Mouse (Mus musculus): Measurements from ENCODE around the gene Stk25. TPM values are rescaled to one million over a fixed set of nuclear protein-coding genes. Genes with fewer than 3 reads are reported as not detected.
A peak's percentile ranks its signal among the peaks of the same experiment; 100 is the strongest.

The Stk25 gene
- polyA plus RNA-seq, 1 experiment from 2014 or later: 164 TPM

DNA sequence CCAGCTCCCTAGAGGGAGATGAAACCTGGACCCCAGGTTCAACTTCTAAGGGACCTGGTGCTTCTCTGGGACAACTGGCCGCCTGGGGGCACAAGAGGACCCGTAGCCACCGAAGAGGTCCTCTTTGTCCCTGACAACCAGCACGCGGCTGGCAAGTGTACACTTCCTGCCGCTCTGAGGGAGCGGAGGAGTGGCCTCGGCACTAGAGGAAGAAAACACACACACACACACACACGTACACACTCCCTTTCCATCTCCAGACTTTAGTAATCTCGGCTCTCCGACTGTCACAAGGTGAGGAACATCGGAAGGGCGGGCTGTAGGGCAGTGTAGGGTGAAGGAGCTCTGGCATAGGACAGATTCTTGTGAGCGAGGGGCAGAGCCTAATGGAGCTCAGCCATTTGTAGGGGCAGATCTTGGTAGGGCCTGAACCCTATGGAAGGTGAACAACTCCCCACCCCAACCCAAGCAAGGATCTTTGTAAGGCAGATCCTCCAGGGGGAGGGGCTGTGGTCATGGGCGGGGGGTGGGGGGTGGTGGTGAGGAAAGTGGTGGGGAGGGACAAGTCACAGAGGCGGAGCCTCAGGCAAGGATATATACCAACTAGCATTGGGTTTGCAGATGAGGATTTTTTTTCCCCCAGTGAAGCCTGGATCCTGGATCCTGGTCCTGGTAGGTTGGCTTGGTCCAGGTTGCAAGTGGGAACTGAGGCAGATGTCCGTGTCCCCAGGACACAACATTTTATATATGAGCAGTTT is 10.5 kb upstream of the Stk25 start:
- H3K27me3 ChIP-seq (ENCODE audit: control insufficient read depth, insufficient read depth, low read length): no peaks in the 10 kb centered on the region
- no peaks in the 10 kb centered on the region for H3K36me3 ChIP-seq (ENCODE audit: control insufficient read depth, insufficient read depth, low read length)
- ATAC-seq (ENCODE audit: insufficient number of reproducible peaks, insufficient read depth, low FRiP score, low read depth): peak; percentile 76
- no peaks in the 10 kb centered on the region for H3K9me3 ChIP-seq (ENCODE audit: control insufficient read depth, low read length)
- peak overlapping the region; percentile 74 for H3K9ac ChIP-seq (ENCODE audit: low read length)
- H3K4me2 ChIP-seq (ENCODE audit: low read length): peak overlapping the region; percentile 81
- peaks cover 16% of the 10 kb centered on the region in 2 experiments for H3K4me1 ChIP-seq (ENCODE audit: control insufficient read depth in 2 of 2, insufficient read depth in 2 of 2, low read length in 2 of 2)
- peak overlapping the region; percentile 78 to 81 for H3K27ac ChIP-seq (replicated peaks in 1 of 2; ENCODE audit: control insufficient read depth in 1 of 2, insufficient read depth in 1 of 2, low read depth in 2 of 2, low read length in 2 of 2)
- peak overlapping the region; percentile 49 to 52 for H3K4me3 ChIP-seq (ENCODE audit: control insufficient read depth in 1 of 2, insufficient read depth in 1 of 2, low read depth in 1 of 2, low read length in 2 of 2)
- WGBS: 3% methylated on average over 17 of the region's 17 CpGs

DNA sequence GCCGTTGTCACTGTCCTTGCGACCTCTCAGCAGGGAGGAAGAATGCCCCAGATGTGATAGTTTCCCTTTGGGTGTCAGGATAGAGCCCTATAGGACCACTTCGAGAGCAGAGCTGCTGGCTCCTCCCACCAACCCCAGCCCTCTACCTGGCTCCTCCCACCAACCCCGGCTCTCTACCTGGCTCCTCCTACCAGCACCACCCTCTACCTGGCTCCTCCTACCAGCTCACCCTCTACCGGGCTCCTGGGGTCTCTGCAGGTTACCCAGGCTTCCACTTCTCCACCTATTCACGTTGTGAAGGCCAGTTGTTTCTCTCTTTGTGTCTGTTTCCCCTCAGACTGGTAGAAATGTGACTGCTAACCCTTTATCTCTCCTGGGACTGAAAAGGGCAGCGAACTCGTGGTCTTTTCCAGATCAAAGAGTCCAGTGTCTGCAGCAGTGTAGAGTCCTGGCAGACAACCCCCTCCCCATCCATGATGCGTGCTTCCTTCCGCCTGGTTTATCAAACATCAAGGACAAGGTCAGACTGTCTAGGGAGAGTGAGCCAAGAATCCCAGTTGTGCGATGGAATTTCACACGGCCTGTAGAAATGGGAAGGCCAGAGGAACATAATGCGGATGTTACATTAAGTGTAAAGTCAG is 9.4 kb upstream of the Stk25 start:
- WGBS: 11% methylated on average over 13 of the region's 13 CpGs
- Histone ChIP-seq H3K9ac (ENCODE audit: low read length) (no peak overlapping the region; the same call in 1 of the 2 replicates), H3K27me3 (ENCODE audit: control insufficient read depth, insufficient read depth, low read length) (no peaks in the 10 kb centered on the region), H3K36me3 (ENCODE audit: control insufficient read depth, insufficient read depth, low read length) (no peaks in the 10 kb centered on the region), H3K9me3 (ENCODE audit: control insufficient read depth, low read length) (no peaks in the 10 kb centered on the region), H3K4me3 (ENCODE audit: control insufficient read depth in 1 of 2, insufficient read depth in 1 of 2, low read depth in 1 of 2, low read length in 2 of 2) (no peak overlapping the region), H3K4me2 (ENCODE audit: low read length) (peak overlapping the region; percentile 81), H3K4me1 (ENCODE audit: control insufficient read depth in 2 of 2, insufficient read depth in 2 of 2, low read length in 2 of 2) (peaks cover 16% of the 10 kb centered on the region in 2 experiments), H3K27ac (replicated peaks in 1 of 2; ENCODE audit: control insufficient read depth in 1 of 2, insufficient read depth in 1 of 2, low read depth in 2 of 2, low read length in 2 of 2) (peak overlapping the region; percentile 78 to 81)
- ATAC-seq (ENCODE audit: insufficient number of reproducible peaks, insufficient read depth, low FRiP score, low read depth): peak; percentile 49; the same call in 1 of the 2 replicates

DNA sequence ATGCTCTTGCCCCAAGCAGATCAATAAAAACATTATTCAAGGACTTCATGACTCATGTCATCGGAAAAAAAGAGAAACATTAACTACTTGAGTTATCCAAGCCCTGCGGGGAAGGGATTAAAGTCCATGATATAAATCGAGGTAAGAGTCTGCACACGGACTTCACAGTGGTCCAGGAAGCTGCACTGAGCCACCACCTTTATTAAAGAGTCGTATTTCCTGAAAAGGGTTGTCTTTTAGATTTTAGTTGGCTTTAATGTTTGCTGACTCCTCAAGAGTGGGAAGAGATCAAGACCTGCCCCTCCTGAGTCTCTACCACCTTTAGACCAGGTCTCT is 1.5 kb downstream of the Stk25 start:
- 83% methylated on average over 5 of the region's 5 CpGs for WGBS
- no peak for ATAC-seq (ENCODE audit: insufficient number of reproducible peaks, insufficient read depth, low FRiP score, low read depth)
- Histone ChIP-seq H3K4me3 (ENCODE audit: control insufficient read depth in 1 of 2, insufficient read depth in 1 of 2, low read depth in 1 of 2, low read length in 2 of 2) (no peak overlapping the region), H3K4me2 (ENCODE audit: low read length) (no peak overlapping the region), H3K36me3 (ENCODE audit: control insufficient read depth, insufficient read depth, low read length) (no peaks in the 10 kb centered on the region), H3K9me3 (ENCODE audit: control insufficient read depth, low read length) (peaks cover 10% of the 10 kb centered on the region; the same call in 1 of the 2 replicates), H3K27ac (replicated peaks in 1 of 2; ENCODE audit: control insufficient read depth in 1 of 2, insufficient read depth in 1 of 2, low read depth in 2 of 2, low read length in 2 of 2) (no peak overlapping the region), H3K4me1 (ENCODE audit: control insufficient read depth in 2 of 2, insufficient read depth in 2 of 2, low read length in 2 of 2) (peaks cover 0 to 2% of the 10 kb centered on the region in 2 experiments; a peak in 1 of 4 replicates), H3K9ac (ENCODE audit: low read length) (no peak overlapping the region), H3K27me3 (ENCODE audit: control insufficient read depth, insufficient read depth, low read length) (no peaks in the 10 kb centered on the region)

DNA sequence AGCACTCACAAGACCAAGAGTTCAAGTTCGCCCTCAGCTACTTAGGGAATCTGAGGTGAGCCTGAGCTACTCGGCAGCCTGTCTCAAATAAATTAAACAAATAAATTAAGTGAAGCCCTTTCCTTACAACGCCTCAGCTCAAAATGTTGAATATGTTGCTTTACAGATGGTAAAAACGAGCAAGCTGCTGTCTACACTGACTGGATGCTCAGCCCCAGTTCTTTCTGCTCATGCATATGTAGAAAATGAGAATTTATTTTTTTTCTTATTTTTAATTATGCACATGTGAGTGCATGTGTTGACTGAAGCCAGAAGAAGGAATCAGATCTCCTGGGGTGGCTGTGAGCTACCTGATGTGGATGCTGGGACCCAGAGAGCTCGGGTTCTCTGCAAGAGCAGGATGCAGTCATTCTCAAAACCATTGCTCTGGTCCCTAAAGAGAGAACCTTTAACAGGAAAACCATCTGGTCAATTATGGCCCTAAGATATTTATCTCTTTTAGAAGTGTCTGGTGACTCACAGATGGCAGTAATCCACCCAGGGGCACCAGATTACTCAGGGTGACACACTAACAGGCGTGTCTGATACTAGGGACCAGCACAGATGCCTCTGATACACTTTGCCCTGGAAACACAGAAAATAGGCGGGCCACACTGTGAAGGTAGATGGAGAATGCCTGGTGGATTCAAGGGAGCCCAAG is 2.0 kb downstream of the Stk25 start:
- no peak overlapping the region for H3K4me2 ChIP-seq (ENCODE audit: low read length)
- H3K27me3 ChIP-seq (ENCODE audit: control insufficient read depth, insufficient read depth, low read length): no peaks in the 10 kb centered on the region
- 69% methylated on average over 7 of the region's 7 CpGs for WGBS
- ATAC-seq (ENCODE audit: insufficient number of reproducible peaks, insufficient read depth, low FRiP score, low read depth): no peak
- peaks cover 0 to 2% of the 10 kb centered on the region in 2 experiments; a peak in 1 of 4 replicates for H3K4me1 ChIP-seq (ENCODE audit: control insufficient read depth in 2 of 2, insufficient read depth in 2 of 2, low read length in 2 of 2)
- no peak overlapping the region for H3K27ac ChIP-seq (replicated peaks in 1 of 2; ENCODE audit: control insufficient read depth in 1 of 2, insufficient read depth in 1 of 2, low read depth in 2 of 2, low read length in 2 of 2)
- H3K36me3 ChIP-seq (ENCODE audit: control insufficient read depth, insufficient read depth, low read length): no peaks in the 10 kb centered on the region
- H3K9me3 ChIP-seq (ENCODE audit: control insufficient read depth, low read length): peaks cover 8% of the 10 kb centered on the region; the same call in 1 of the 2 replicates
- H3K4me3 ChIP-seq (ENCODE audit: control insufficient read depth in 1 of 2, insufficient read depth in 1 of 2, low read depth in 1 of 2, low read length in 2 of 2): no peak overlapping the region
- no peak overlapping the region for H3K9ac ChIP-seq (ENCODE audit: low read length)

- H3K9ac ChIP-seq (ENCODE audit: low read length): no peak overlapping the region
- H3K4me2 ChIP-seq (ENCODE audit: low read length): no peak overlapping the region
- no peaks in the 10 kb centered on the region for H3K9me3 ChIP-seq (ENCODE audit: control insufficient read depth, low read length)
- peaks cover 0 to 2% of the 10 kb centered on the region in 2 experiments; a peak in 1 of 4 replicates for H3K4me1 ChIP-seq (ENCODE audit: control insufficient read depth in 2 of 2, insufficient read depth in 2 of 2, low read length in 2 of 2)
- no peaks in the 10 kb centered on the region for H3K36me3 ChIP-seq (ENCODE audit: control insufficient read depth, insufficient read depth, low read length)
- whole genome bisulfite sequencing: 38% methylated on average over 2 of the region's 2 CpGs
- no peak overlapping the region for H3K27ac ChIP-seq (replicated peaks in 1 of 2; ENCODE audit: control insufficient read depth in 1 of 2, insufficient read depth in 1 of 2, low read depth in 2 of 2, low read length in 2 of 2)
- no peak for ATAC-seq (ENCODE audit: insufficient number of reproducible peaks, insufficient read depth, low FRiP score, low read depth)
- no peak overlapping the region for H3K4me3 ChIP-seq (ENCODE audit: control insufficient read depth in 1 of 2, insufficient read depth in 1 of 2, low read depth in 1 of 2, low read length in 2 of 2)
- H3K27me3 ChIP-seq (ENCODE audit: control insufficient read depth, insufficient read depth, low read length): no peaks in the 10 kb centered on the region
These were observed 3.7 kb downstream of the Stk25 start for GRCm38 (mm10) chr1:93654798-93655197.

GRCm38 (mm10) chr1:93654275-93654674 is 4.2 kb downstream of the Stk25 start:
- H3K9ac ChIP-seq (ENCODE audit: low read length): no peak overlapping the region
- H3K4me2 ChIP-seq (ENCODE audit: low read length): no peak overlapping the region
- peaks cover 0 to 2% of the 10 kb centered on the region in 2 experiments; a peak in 1 of 4 replicates for H3K4me1 ChIP-seq (ENCODE audit: control insufficient read depth in 2 of 2, insufficient read depth in 2 of 2, low read length in 2 of 2)
- no peak overlapping the region for H3K4me3 ChIP-seq (ENCODE audit: control insufficient read depth in 1 of 2, insufficient read depth in 1 of 2, low read depth in 1 of 2, low read length in 2 of 2)
- no peaks in the 10 kb centered on the region for H3K9me3 ChIP-seq (ENCODE audit: control insufficient read depth, low read length)
- no peak for ATAC-seq (ENCODE audit: insufficient number of reproducible peaks, insufficient read depth, low FRiP score, low read depth)
- no peaks in the 10 kb centered on the region for H3K36me3 ChIP-seq (ENCODE audit: control insufficient read depth, insufficient read depth, low read length)
- no peak overlapping the region for H3K27ac ChIP-seq (replicated peaks in 1 of 2; ENCODE audit: control insufficient read depth in 1 of 2, insufficient read depth in 1 of 2, low read depth in 2 of 2, low read length in 2 of 2)
- H3K27me3 ChIP-seq (ENCODE audit: control insufficient read depth, insufficient read depth, low read length): no peaks in the 10 kb centered on the region
- 29% methylated on average over 2 of the region's 2 CpGs for WGBS

DNA sequence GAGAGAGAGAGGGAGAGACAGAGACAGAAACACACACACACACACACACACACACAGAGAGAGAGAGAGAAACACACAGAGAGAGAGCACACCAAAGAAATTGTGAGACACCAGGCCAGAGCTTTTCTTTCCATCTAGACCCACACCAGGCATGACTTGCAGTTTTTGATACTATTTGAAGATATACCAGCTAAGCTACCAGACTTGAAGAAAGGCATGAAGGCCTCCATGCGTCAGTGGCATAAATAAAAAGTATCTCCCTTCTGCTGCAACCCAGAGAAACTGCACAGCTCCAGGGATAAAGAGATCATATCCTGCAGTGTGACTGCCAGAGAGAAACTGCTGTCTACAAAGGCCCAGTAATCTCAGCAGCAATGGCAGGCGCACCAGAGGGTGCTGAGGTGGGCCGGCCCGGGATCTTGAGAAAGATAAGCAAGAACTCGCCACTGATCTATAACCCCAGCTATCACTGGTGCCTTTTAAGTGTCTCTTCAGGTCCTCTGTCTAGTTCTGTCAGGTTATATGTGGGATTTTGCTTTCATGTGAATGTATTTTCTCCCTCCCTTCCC is 8.8 kb downstream of the Stk25 start:
- no peaks in the 10 kb centered on the region for H3K9me3 ChIP-seq (ENCODE audit: control insufficient read depth, low read length)
- WGBS: 36% methylated on average over 5 of the region's 5 CpGs
- H3K27ac ChIP-seq (replicated peaks in 1 of 2; ENCODE audit: control insufficient read depth in 1 of 2, insufficient read depth in 1 of 2, low read depth in 2 of 2, low read length in 2 of 2): no peak overlapping the region

More for the DNA sequence above, 8.8 kb downstream of the Stk25 start:
- Histone ChIP-seq H3K9ac (ENCODE audit: low read length) (no peak overlapping the region), H3K27me3 (ENCODE audit: control insufficient read depth, insufficient read depth, low read length) (no peaks in the 10 kb centered on the region), H3K4me2 (ENCODE audit: low read length) (no peak overlapping the region), H3K4me3 (ENCODE audit: control insufficient read depth in 1 of 2, insufficient read depth in 1 of 2, low read depth in 1 of 2, low read length in 2 of 2) (no peak overlapping the region), H3K36me3 (ENCODE audit: control insufficient read depth, insufficient read depth, low read length) (no peaks in the 10 kb centered on the region), H3K4me1 (ENCODE audit: control insufficient read depth in 2 of 2, insufficient read depth in 2 of 2, low read length in 2 of 2) (no peaks in the 10 kb centered on the region; a peak in 1 of 4 replicates)
- no peak for ATAC-seq (ENCODE audit: insufficient number of reproducible peaks, insufficient read depth, low FRiP score, low read depth)

Measured in heart, embryonic 14.5 days (tissue).